Mouse (Mus musculus) midbrain, embryonic 12.5 days (tissue): ENCODE results near the gene Msi2. TPM values are rescaled to one million over a fixed set of nuclear protein-coding genes. Genes with fewer than 3 reads are reported as not detected.

Experiments used
- ATAC-seq: fragments of 200-750 bp; cut with Nextera tagmentation; 2 replicates; pipeline ENCODE4 v1.8.0; 2017; ENCODE audit warnings: low read depth, moderate TSS enrichment, moderate library complexity; ENCODE audit not compliant: low FRiP score
- H3K27ac ChIP-seq: fragments of 300-500 bp; sonication (generic); replicated peaks from 2 replicates; pipeline ENCODE4 v1.5.1; 2016; ENCODE audit warnings: mild to moderate bottlenecking
- H3K27me3 ChIP-seq: fragments of 300-500 bp; sonication (generic); 2 replicates; pipeline ENCODE4 v1.6.1; 2016; ENCODE audit warnings: mild to moderate bottlenecking
- H3K36me3 ChIP-seq: fragments of 300-500 bp; sonication (generic); 2 replicates; pipeline ENCODE4 v1.6.1; 2016
- H3K4me1 ChIP-seq: fragments of 300-500 bp; sonication (generic); 2 replicates; pipeline ENCODE4 v1.6.1; 2016
- H3K4me2 ChIP-seq: fragments of 300-500 bp; sonication (generic); replicated peaks from 2 replicates; pipeline ENCODE4 v1.6.1; 2016; ENCODE audit warnings: mild to moderate bottlenecking, moderate library complexity
- H3K4me3 ChIP-seq: fragments of 300-500 bp; sonication (generic); 2 replicates; pipeline ENCODE4 v1.5.1; 2016; ENCODE audit warnings: mild to moderate bottlenecking
- H3K9ac ChIP-seq: fragments of 300-500 bp; sonication (generic); replicated peaks from 2 replicates; pipeline ENCODE4 v1.6.1; 2016; ENCODE audit warnings: mild to moderate bottlenecking, moderate library complexity
- H3K9me3 ChIP-seq: fragments of 300-500 bp; sonication (generic); 2 replicates; pipeline ENCODE4 v1.6.1; 2016; ENCODE audit warnings: mild to moderate bottlenecking
- WGBS: fragments of 180-500 bp; shearing (Covaris S2); methylation state at CpG from one replicate; pipeline ENCODE4 v1.1.7; 2016; 5-methylcytosine and 5-hydroxymethylcytosine counted together
- polyA plus RNA-seq: library from polyadenylated mRNA; unstranded; fragments of >200 nt; fragmentation: Nextera tagmentation; extraction: Ambion mirVana; gene quantifications from 2 replicates; pipeline ENCODE4 v1.2.1, GENCODE M21; 2016

Gene Msi2
- polyA plus RNA-seq, 1 experiment from 2014 or later = 47.9 TPM

GRCm38 (mm10) chr11:88645821-88646220 is 72.5 kb downstream of the Msi2 start:
- Histone ChIP-seq H3K36me3 (peaks cover 30% of the 10 kb centered on the region), H3K4me3 (no peak overlapping the region), H3K9me3 (no peaks in the 10 kb centered on the region), H3K4me1 (peaks cover 75% of the 10 kb centered on the region), H3K9ac (no peak overlapping the region), H3K4me2 (no peak overlapping the region), H3K27me3 (no peaks in the 10 kb centered on the region), H3K27ac (peak overlapping the region; percentile 71)
- no peak for ATAC-seq
- 62% methylated on average over 7 of the region's 7 CpGs for WGBS

GRCm38 (mm10) chr11:88644719-88645118 is 73.6 kb downstream of the Msi2 start:
- Histone ChIP-seq H3K4me2 (no peak overlapping the region), H3K27ac (peak overlapping the region; percentile 71), H3K9me3 (no peaks in the 10 kb centered on the region), H3K9ac (no peak overlapping the region), H3K36me3 (peaks cover 38% of the 10 kb centered on the region), H3K4me3 (no peak overlapping the region), H3K27me3 (no peaks in the 10 kb centered on the region), H3K4me1 (peaks cover 67% of the 10 kb centered on the region)
- ATAC-seq = no peak
- 18% methylated on average over 7 of the region's 7 CpGs for WGBS

DNA sequence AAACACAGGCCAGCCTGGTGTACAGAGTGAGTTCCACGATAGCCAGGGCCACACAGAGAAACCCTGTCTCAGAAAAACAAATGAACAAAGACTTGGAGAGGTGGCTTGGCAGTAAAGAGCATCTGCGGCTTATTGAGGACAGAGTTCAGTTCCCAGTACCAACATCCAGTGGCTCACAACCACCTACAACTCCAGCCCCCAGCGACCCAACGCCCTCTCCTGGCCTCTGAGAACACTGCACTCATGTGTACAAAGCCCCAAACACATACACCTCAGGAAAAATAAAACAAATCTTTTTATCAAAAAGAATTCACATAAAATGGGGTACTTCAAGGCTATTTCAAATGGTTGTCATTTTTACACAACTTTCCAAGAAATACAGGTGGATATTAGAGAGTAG is 78.5 kb downstream of the Msi2 start:
- H3K9me3 ChIP-seq = no peaks in the 10 kb centered on the region
- no peak overlapping the region for H3K27ac ChIP-seq
- no peaks in the 10 kb centered on the region for H3K27me3 ChIP-seq
- no peak overlapping the region for H3K4me3 ChIP-seq
- no peak for ATAC-seq
- H3K36me3 ChIP-seq = peaks cover 28% of the 10 kb centered on the region
- H3K4me1 ChIP-seq = peaks cover 57% of the 10 kb centered on the region
- H3K9ac ChIP-seq = no peak overlapping the region
- H3K4me2 ChIP-seq = no peak overlapping the region
- WGBS = 70% methylated on average over 4 of the region's 4 CpGs

DNA sequence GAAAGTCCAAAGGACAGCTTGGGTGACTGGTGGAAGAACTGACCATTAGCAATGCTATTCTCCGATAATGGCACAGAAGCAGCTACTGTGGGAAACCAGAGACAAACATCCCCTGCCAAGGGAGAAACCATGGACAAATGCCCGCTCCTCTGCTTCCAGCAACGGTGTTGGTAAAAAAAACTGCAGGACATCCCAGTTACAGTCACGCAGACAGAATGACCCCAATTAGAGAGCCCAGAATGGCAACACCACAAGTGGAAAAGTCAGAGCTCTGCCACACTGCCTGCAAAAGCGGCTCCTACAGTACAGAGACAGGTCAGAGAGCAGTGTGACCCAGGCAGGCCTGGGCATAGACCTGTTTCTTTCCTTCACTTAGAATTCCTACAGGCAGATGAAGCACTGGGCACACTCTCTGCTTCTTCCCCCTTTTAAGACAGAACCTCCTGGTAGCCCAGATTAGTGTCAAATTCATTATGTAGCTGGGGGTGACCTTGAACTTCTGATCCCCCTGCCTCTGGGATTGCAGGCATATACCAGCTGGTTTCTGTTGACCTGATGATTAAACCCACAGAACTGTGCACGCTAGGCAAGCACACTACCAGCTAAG is 79.3 kb downstream of the Msi2 start:
- Histone ChIP-seq H3K36me3 (peaks cover 29% of the 10 kb centered on the region), H3K9ac (no peak overlapping the region), H3K4me3 (no peak overlapping the region), H3K27me3 (no peaks in the 10 kb centered on the region), H3K9me3 (no peaks in the 10 kb centered on the region), H3K27ac (no peak overlapping the region), H3K4me2 (no peak overlapping the region), H3K4me1 (peaks cover 56% of the 10 kb centered on the region)
- WGBS = 81% methylated on average over 6 of the region's 6 CpGs
- ATAC-seq = no peak

DNA sequence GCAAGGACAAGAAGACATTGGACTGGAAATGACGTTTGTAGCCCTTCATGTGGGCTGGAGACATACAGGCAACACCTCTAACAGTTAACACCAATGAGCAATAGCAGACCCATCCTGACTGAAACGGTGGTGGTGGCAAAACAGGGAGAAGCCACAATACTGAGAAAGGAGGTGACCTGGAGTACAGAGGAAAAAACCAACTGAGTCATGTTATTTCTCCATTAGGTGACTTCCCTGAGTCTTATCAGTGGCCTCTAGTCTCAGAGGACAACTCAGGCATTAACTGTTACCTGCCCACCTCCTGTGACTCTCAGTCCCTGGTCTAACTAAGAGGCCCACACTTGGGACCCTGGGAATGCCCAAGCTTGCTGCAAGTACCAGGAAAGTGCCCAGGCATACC is 80.1 kb downstream of the Msi2 start:
- H3K36me3 ChIP-seq = peaks cover 28% of the 10 kb centered on the region
- no peak for ATAC-seq
- H3K27me3 ChIP-seq = no peaks in the 10 kb centered on the region
- H3K9me3 ChIP-seq = no peaks in the 10 kb centered on the region
- H3K27ac ChIP-seq = no peak overlapping the region; the same call in 1 of the 2 replicates
- 81% methylated on average over 2 of the region's 2 CpGs for WGBS
- peaks cover 57% of the 10 kb centered on the region for H3K4me1 ChIP-seq
- no peak overlapping the region for H3K4me3 ChIP-seq
- no peak overlapping the region for H3K9ac ChIP-seq
- no peak overlapping the region for H3K4me2 ChIP-seq

- Histone ChIP-seq H3K36me3 (peaks cover 27% of the 10 kb centered on the region), H3K9ac (no peak overlapping the region), H3K27me3 (no peaks in the 10 kb centered on the region), H3K4me1 (peaks cover 65% of the 10 kb centered on the region), H3K27ac (no peak overlapping the region; the same call in 1 of the 2 replicates), H3K4me2 (no peak overlapping the region), H3K4me3 (no peak overlapping the region), H3K9me3 (no peaks in the 10 kb centered on the region)
- WGBS = 92% methylated on average over 6 of the region's 6 CpGs
- no peak for ATAC-seq
Measured at GRCm38 (mm10) chr11:88636934-88637333, 81.4 kb downstream of the Msi2 start.

DNA sequence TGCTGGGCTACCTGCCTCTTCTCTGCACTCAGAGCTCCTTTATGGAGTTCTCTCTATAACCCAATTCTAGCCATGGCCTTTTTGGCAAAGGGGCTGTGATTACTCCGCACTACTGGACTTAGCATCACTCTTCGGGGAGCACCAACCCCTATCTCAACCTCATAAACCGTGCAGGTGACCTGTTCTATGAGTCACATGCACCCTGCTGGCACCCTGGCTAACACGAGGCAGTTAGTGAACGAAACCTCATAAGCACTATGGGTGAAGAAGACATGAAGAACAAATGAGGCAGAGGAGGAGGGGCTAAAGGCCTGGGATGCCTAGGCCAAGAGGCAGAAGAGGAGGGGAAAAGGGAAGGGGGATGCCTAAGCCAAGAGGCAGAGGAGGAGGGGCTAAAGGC is 82.0 kb downstream of the Msi2 start:
- peaks cover 70% of the 10 kb centered on the region for H3K4me1 ChIP-seq
- 92% methylated on average over 5 of the region's 5 CpGs for WGBS
- no peaks in the 10 kb centered on the region for H3K9me3 ChIP-seq
- no peak overlapping the region for H3K4me3 ChIP-seq
- no peak overlapping the region for H3K4me2 ChIP-seq
- no peak for ATAC-seq
- no peak overlapping the region for H3K27ac ChIP-seq
- peaks cover 21% of the 10 kb centered on the region; the same call in 1 of the 2 replicates for H3K36me3 ChIP-seq
- H3K27me3 ChIP-seq = no peaks in the 10 kb centered on the region
- no peak overlapping the region for H3K9ac ChIP-seq

- no peak overlapping the region for H3K4me3 ChIP-seq
- 72% methylated on average over 1 of the region's 1 CpGs for WGBS
- H3K9me3 ChIP-seq = no peaks in the 10 kb centered on the region
- H3K27ac ChIP-seq = no peak overlapping the region
- no peak for ATAC-seq
- no peak overlapping the region for H3K9ac ChIP-seq
- peaks cover 78% of the 10 kb centered on the region for H3K4me1 ChIP-seq
- no peaks in the 10 kb centered on the region for H3K27me3 ChIP-seq
- H3K36me3 ChIP-seq = 0 out of 2 replicates have a peak, but pooled peaks cover 8% of the 10 kb centered on the region
- no peak overlapping the region for H3K4me2 ChIP-seq
Measured at GRCm38 (mm10) chr11:88634627-88635026, 83.7 kb downstream of the Msi2 start.

- WGBS = 89% methylated on average over 3 of the region's 3 CpGs
- ATAC-seq = no peak
- 0 out of 2 replicates have a peak, but pooled peaks cover 4% of the 10 kb centered on the region for H3K36me3 ChIP-seq
- H3K4me3 ChIP-seq = no peak overlapping the region
- H3K4me1 ChIP-seq = peaks cover 80% of the 10 kb centered on the region
- peak overlapping the region; percentile 49; the same call in 1 of the 2 replicates for H3K27ac ChIP-seq
- no peak overlapping the region for H3K9ac ChIP-seq
- no peaks in the 10 kb centered on the region for H3K27me3 ChIP-seq
- no peaks in the 10 kb centered on the region for H3K9me3 ChIP-seq
- H3K4me2 ChIP-seq = no peak overlapping the region
Measured at GRCm38 (mm10) chr11:88631932-88632230, 86.4 kb downstream of the Msi2 start.

DNA sequence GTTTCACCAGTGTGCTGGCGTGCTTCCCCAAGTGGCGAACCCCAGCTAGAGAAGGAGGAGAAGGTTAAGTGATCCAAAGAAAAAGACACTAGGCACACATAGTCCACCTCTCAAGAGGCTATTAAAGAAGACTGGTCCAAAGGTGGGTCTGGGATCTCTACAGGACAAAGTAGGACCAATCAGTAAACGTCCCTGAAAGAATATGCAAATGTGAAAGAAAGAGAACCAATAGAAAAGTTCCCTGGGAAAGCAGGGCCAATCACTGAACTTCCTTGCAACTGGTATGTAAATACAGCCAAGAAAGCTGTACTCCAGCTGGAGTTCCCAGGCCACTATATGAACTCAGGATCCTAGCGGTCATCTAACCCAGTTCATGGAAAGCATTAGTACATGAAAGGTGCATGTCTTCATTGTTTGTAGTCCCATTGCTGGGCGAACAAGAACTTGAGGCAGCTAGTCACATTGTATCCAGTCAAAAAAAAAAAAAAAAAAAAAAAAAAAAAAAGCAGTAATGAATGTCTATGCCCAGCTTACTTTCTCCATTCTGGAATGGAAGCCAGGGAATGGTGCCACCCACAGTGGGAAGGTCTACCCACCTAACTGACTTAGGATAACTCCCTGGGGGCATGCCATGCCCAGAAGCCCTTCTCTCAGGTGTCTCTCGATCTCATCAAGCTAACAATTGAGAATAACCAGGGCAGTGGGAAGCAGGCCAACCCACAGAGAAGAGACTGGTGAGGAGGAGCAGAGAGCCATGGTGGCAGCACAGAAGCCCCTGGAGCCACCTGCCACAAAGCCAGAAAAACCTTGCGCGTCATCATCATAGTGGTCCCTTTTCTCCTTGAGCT is 87.0 kb downstream of the Msi2 start:
- peaks cover 80% of the 10 kb centered on the region for H3K4me1 ChIP-seq
- H3K27me3 ChIP-seq = no peaks in the 10 kb centered on the region
- H3K9ac ChIP-seq = no peak overlapping the region
- 82% methylated on average over 8 of the region's 8 CpGs for WGBS
- 0 out of 2 replicates have a peak, but pooled peaks cover 4% of the 10 kb centered on the region for H3K36me3 ChIP-seq
- no peaks in the 10 kb centered on the region for H3K9me3 ChIP-seq
- no peak for ATAC-seq
- peak overlapping the region; percentile 66 for H3K27ac ChIP-seq
- no peak overlapping the region for H3K4me2 ChIP-seq
- H3K4me3 ChIP-seq = no peak overlapping the region

GRCm38 (mm10) chr11:88629619-88630018 is 88.7 kb downstream of the Msi2 start:
- ATAC-seq = peak; percentile 66; the same call in 1 of the 2 replicates
- Histone ChIP-seq H3K9ac (peak overlapping the region; percentile 34; the same call in 1 of the 2 replicates), H3K4me2 (no peak overlapping the region)

DNA sequence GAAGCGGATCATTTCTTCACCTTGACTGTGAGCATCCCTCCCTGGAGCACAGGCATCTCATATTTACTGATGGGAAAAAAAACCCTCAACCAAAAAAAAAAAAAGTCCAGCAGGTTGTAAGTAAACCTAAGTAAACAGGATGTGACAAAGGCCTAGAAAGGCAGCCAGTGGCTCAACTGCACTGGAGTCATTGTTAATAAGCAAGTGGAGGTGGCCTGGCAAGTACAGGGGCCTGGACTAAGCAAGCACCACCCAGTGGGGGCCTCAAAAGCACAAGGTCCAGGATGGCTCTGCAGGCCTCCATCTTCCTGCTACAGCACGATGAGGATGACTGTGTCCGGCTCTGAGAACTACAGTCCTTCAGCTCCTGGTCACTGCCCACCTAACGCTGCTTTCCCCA is 89.1 kb downstream of the Msi2 start:
- Histone ChIP-seq H3K9ac (peak overlapping the region; percentile 34; the same call in 1 of the 2 replicates), H3K36me3 (0 out of 2 replicates have a peak, but pooled peaks cover 4% of the 10 kb centered on the region), H3K4me2 (no peak overlapping the region), H3K4me3 (no peak overlapping the region), H3K9me3 (no peaks in the 10 kb centered on the region), H3K27me3 (no peaks in the 10 kb centered on the region), H3K27ac (peak overlapping the region; percentile 88), H3K4me1 (peaks cover 89% of the 10 kb centered on the region)
- WGBS = 53% methylated on average over 4 of the region's 4 CpGs
- ATAC-seq = 0 out of 2 replicates have a peak, but pooled peaks have one; percentile 52

More at GRCm38 (mm10) chr11:88629619-88630018, 88.7 kb downstream of the Msi2 start:
- Histone ChIP-seq H3K4me1 (peaks cover 89% of the 10 kb centered on the region), H3K36me3 (0 out of 2 replicates have a peak, but pooled peaks cover 4% of the 10 kb centered on the region), H3K27ac (peak overlapping the region; percentile 88), H3K9me3 (no peaks in the 10 kb centered on the region), H3K27me3 (no peaks in the 10 kb centered on the region), H3K4me3 (no peak overlapping the region)
- 16% methylated on average over 4 of the region's 4 CpGs for WGBS
